Mouse (Mus musculus): ENCODE measurements around the gene Tas2r131.
"Not testable (repeated sequence)": the region's sequence is repeated elsewhere in the genome, so short reads cannot be mapped to it uniquely, and the experiment has no call there.

Tas2r131 gene

GRCm38 (mm10) chr6:132957819-132958218 lies at the start of gene Tas2r131:
Tas2r131 (minus strand) TSS chr6:132957919.
- in situ Hi-C loops (cut with MboI, MseI): no loop called here

- in situ Hi-C loops (cut with MboI, MseI): loop anchor here (10.0 kb wide), 1 partner anchor 146 kb away; no protein-coding TSS in a partner anchor
Measured at GRCm38 (mm10) chr6:132980865-132981264, 23.1 kb upstream of the Tas2r131 start, which contains the start of gene Tas2r109. Tas2r109 (minus strand) TSS chr6:132980965.

GRCm38 (mm10) chr6:132950802-132951201 lies 6.9 kb downstream of the Tas2r131 start, which contains the start of gene Tas2r129:
Tas2r129 (plus strand) TSS chr6:132951102.
- in situ Hi-C loops (cut with MboI, MseI): no loop called here

- in situ Hi-C loops (cut with MboI, MseI): not testable (repeated sequence)
Measured at GRCm38 (mm10) chr6:132941376-132941775, 16.3 kb downstream of the Tas2r131 start.

GRCm38 (mm10) chr6:132909351-132909750 lies 48.4 kb downstream of the Tas2r131 start, which contains the start of gene Tas2r125:
Tas2r125 (plus strand) TSS chr6:132909651.
- in situ Hi-C loops (cut with MboI, MseI): no loop called here
